Mouse (Mus musculus) kidney, embryonic 15.5 days (tissue): ENCODE measurements around the gene Kif5a. TPM values are rescaled to one million over a fixed set of nuclear protein-coding genes. Genes with fewer than 3 reads are reported as not detected.

ENCODE experiments used
- ATAC-seq: fragments of 200-750 bp; cut with Nextera tagmentation; replicated peaks from 2 replicates; pipeline ENCODE4 v1.8.0; 2017; ENCODE audit warnings: moderate TSS enrichment; ENCODE audit not compliant: low FRiP score
- H3K27ac ChIP-seq: fragments of 300-500 bp; sonication (generic); 2 replicates; pipeline ENCODE4 v1.5.1; 2015; ENCODE audit warnings: mild to moderate bottlenecking, inconsistent platforms
- H3K27me3 ChIP-seq: fragments of 300-500 bp; sonication (generic); 2 replicates; pipeline ENCODE4 v1.6.1; 2015; ENCODE audit warnings: inconsistent platforms
- H3K36me3 ChIP-seq: fragments of 300-500 bp; sonication (generic); 2 replicates; pipeline ENCODE4 v1.6.1; 2015; ENCODE audit warnings: inconsistent platforms
- H3K4me1 ChIP-seq: fragments of 300-500 bp; sonication (generic); 2 replicates; pipeline ENCODE4 v1.6.1; 2015; ENCODE audit warnings: inconsistent platforms
- H3K4me2 ChIP-seq: fragments of 300-500 bp; sonication (generic); 2 replicates; pipeline ENCODE4 v1.6.1; 2015; ENCODE audit warnings: moderate library complexity, mild to moderate bottlenecking, inconsistent platforms
- H3K4me3 ChIP-seq: fragments of 300-500 bp; sonication (generic); replicated peaks from 2 replicates; pipeline ENCODE4 v1.5.1; 2015; ENCODE audit warnings: mild to moderate bottlenecking, inconsistent platforms
- H3K9ac ChIP-seq: fragments of 300-500 bp; sonication (generic); 2 replicates; pipeline ENCODE4 v1.6.1; 2015; ENCODE audit warnings: mild to moderate bottlenecking, inconsistent platforms
- H3K9me3 ChIP-seq: fragments of 300-500 bp; sonication (generic); replicated peaks from 2 replicates; pipeline ENCODE4 v1.6.1; 2016; ENCODE audit warnings: inconsistent platforms
- WGBS: fragments of 180-500 bp; shearing (Covaris S2); methylation state at CpG from one replicate; pipeline ENCODE4 v1.1.7; 2015; ENCODE audit warnings: mixed read lengths; 5-methylcytosine and 5-hydroxymethylcytosine counted together
- polyA plus RNA-seq: library from polyadenylated mRNA; unstranded; fragments of >200 nt; fragmentation: Nextera tagmentation; extraction: Ambion mirVana; gene quantifications from 2 replicates; pipeline ENCODE4 v1.2.1, GENCODE M21; 2015

The Kif5a gene
- polyA plus RNA-seq, 1 experiment from 2014 or later, result 1.9 TPM

- Histone ChIP-seq H3K4me2 (peak overlapping the region; percentile 86), H3K27me3 (no peaks in the 10 kb centered on the region), H3K4me3 (peak overlapping the region; percentile 71), H3K27ac (peak overlapping the region; percentile 99), H3K9me3 (no peaks in the 10 kb centered on the region), H3K9ac (peak overlapping the region; percentile 61), H3K36me3 (peaks cover 51% of the 10 kb centered on the region), H3K4me1 (peaks cover 60% of the 10 kb centered on the region)
- no peak for ATAC-seq
- 63% methylated on average over 15 of the region's 15 CpGs for WGBS
Observed at GRCm38 (mm10) chr10:127287271-127287935, 24.3 kb upstream of the Kif5a start.

GRCm38 (mm10) chr10:127286730-127287129 is 23.6 kb upstream of the Kif5a start:
- Histone ChIP-seq H3K9me3 (no peaks in the 10 kb centered on the region), H3K27ac (peak overlapping the region; percentile 99), H3K27me3 (no peaks in the 10 kb centered on the region), H3K4me2 (peak overlapping the region; percentile 86), H3K9ac (0 out of 2 replicates have a peak overlapping the region, but pooled peaks have one; percentile 61), H3K4me3 (peak overlapping the region; percentile 71), H3K36me3 (peaks cover 58% of the 10 kb centered on the region), H3K4me1 (peaks cover 54% of the 10 kb centered on the region)
- no peak for ATAC-seq
- 48% methylated on average over 7 of the region's 7 CpGs for WGBS

GRCm38 (mm10) chr10:127286194-127286593 is 23.0 kb upstream of the Kif5a start:
- peaks cover 63% of the 10 kb centered on the region for H3K36me3 ChIP-seq
- H3K9ac ChIP-seq, result no peak overlapping the region
- no peaks in the 10 kb centered on the region for H3K9me3 ChIP-seq
- H3K27ac ChIP-seq, result no peak overlapping the region
- peak overlapping the region; percentile 3; the same call in 1 of the 2 replicates for H3K4me3 ChIP-seq
- WGBS, result 61% methylated on average over 7 of the region's 7 CpGs
- no peak for ATAC-seq
- peaks cover 48% of the 10 kb centered on the region for H3K4me1 ChIP-seq
- H3K27me3 ChIP-seq, result no peaks in the 10 kb centered on the region
- peak overlapping the region; percentile 86; the same call in 1 of the 2 replicates for H3K4me2 ChIP-seq

GRCm38 (mm10) chr10:127285644-127286043 is 22.5 kb upstream of the Kif5a start:
- H3K4me2 ChIP-seq, result no peak overlapping the region
- no peaks in the 10 kb centered on the region for H3K9me3 ChIP-seq
- no peak for ATAC-seq
- peaks cover 68% of the 10 kb centered on the region for H3K36me3 ChIP-seq
- 0 out of 2 replicates have a peak overlapping the region, but pooled peaks have one; percentile 36 for H3K9ac ChIP-seq
- no peaks in the 10 kb centered on the region for H3K27me3 ChIP-seq
- no peak overlapping the region for H3K27ac ChIP-seq
- H3K4me1 ChIP-seq, result peaks cover 48% of the 10 kb centered on the region
- no peak overlapping the region for H3K4me3 ChIP-seq
- WGBS, result 76% methylated on average over 13 of the region's 13 CpGs

GRCm38 (mm10) chr10:127284724-127285500 is 21.8 kb upstream of the Kif5a start:
- H3K9me3 ChIP-seq, result no peaks in the 10 kb centered on the region
- H3K9ac ChIP-seq, result 0 out of 2 replicates have a peak overlapping the region, but pooled peaks have one; percentile 36
- no peak overlapping the region for H3K4me2 ChIP-seq
- no peak overlapping the region for H3K4me3 ChIP-seq
- H3K27ac ChIP-seq, result no peak overlapping the region
- ATAC-seq, result no peak
- 75% methylated on average over 11 of the region's 11 CpGs for WGBS
- peaks cover 45% of the 10 kb centered on the region for H3K4me1 ChIP-seq
- peaks cover 76% of the 10 kb centered on the region for H3K36me3 ChIP-seq
- no peaks in the 10 kb centered on the region for H3K27me3 ChIP-seq

GRCm38 (mm10) chr10:127284105-127284622 is 21.0 kb upstream of the Kif5a start:
- Histone ChIP-seq H3K4me3 (no peak overlapping the region), H3K9me3 (no peaks in the 10 kb centered on the region), H3K27ac (no peak overlapping the region), H3K4me1 (peaks cover 38% of the 10 kb centered on the region), H3K4me2 (no peak overlapping the region), H3K9ac (no peak overlapping the region), H3K36me3 (peaks cover 83% of the 10 kb centered on the region), H3K27me3 (no peaks in the 10 kb centered on the region)
- ATAC-seq, result no peak
- WGBS, result 94% methylated on average over 7 of the region's 7 CpGs

GRCm38 (mm10) chr10:127282620-127283215 is 19.6 kb upstream of the Kif5a start:
- ATAC-seq, result no peak
- Histone ChIP-seq H3K4me3 (no peak overlapping the region), H3K4me2 (no peak overlapping the region), H3K27me3 (no peaks in the 10 kb centered on the region), H3K4me1 (peaks cover 33% of the 10 kb centered on the region), H3K27ac (no peak overlapping the region), H3K9me3 (no peaks in the 10 kb centered on the region), H3K36me3 (peaks cover 98% of the 10 kb centered on the region), H3K9ac (no peak overlapping the region)
- WGBS, result 74% methylated on average over 13 of the region's 13 CpGs

- 85% methylated on average over 8 of the region's 8 CpGs for WGBS
- H3K4me1 ChIP-seq, result peaks cover 19% of the 10 kb centered on the region
- no peaks in the 10 kb centered on the region for H3K9me3 ChIP-seq
- no peak overlapping the region for H3K4me3 ChIP-seq
- H3K9ac ChIP-seq, result no peak overlapping the region
- no peaks in the 10 kb centered on the region for H3K27me3 ChIP-seq
- no peak overlapping the region for H3K4me2 ChIP-seq
- ATAC-seq, result no peak
- peaks cover 100% of the 10 kb centered on the region for H3K36me3 ChIP-seq
- no peak overlapping the region for H3K27ac ChIP-seq
Observed at GRCm38 (mm10) chr10:127281316-127281715, 18.2 kb upstream of the Kif5a start.

GRCm38 (mm10) chr10:127279730-127280129 is 16.6 kb upstream of the Kif5a start:
- ATAC-seq, result no peak
- WGBS, result 93% methylated on average over 2 of the region's 2 CpGs
- 0 out of 2 replicates have a peak, but pooled peaks cover 4% of the 10 kb centered on the region for H3K4me1 ChIP-seq

GRCm38 (mm10) chr10:127274261-127275022 is 11.3 kb upstream of the Kif5a start:
- Histone ChIP-seq H3K4me3 (no peak overlapping the region), H3K9me3 (no peaks in the 10 kb centered on the region), H3K4me1 (peaks cover 2% of the 10 kb centered on the region; the same call in 1 of the 2 replicates), H3K27ac (no peak overlapping the region), H3K36me3 (peaks cover 96% of the 10 kb centered on the region), H3K9ac (no peak overlapping the region), H3K27me3 (no peaks in the 10 kb centered on the region), H3K4me2 (no peak overlapping the region)
- ATAC-seq, result no peak
- WGBS, result 87% methylated on average over 11 of the region's 11 CpGs

More at GRCm38 (mm10) chr10:127279730-127280129, 16.6 kb upstream of the Kif5a start:
- no peak overlapping the region for H3K27ac ChIP-seq
- H3K9me3 ChIP-seq, result no peaks in the 10 kb centered on the region
- H3K36me3 ChIP-seq, result peaks cover 100% of the 10 kb centered on the region
- H3K4me3 ChIP-seq, result no peak overlapping the region
- H3K9ac ChIP-seq, result no peak overlapping the region
- no peak overlapping the region for H3K4me2 ChIP-seq
- H3K27me3 ChIP-seq, result no peaks in the 10 kb centered on the region

- no peaks in the 10 kb centered on the region for H3K27me3 ChIP-seq
- no peak overlapping the region for H3K9ac ChIP-seq
- H3K4me3 ChIP-seq, result no peak overlapping the region
- peaks cover 90% of the 10 kb centered on the region for H3K36me3 ChIP-seq
- no peak overlapping the region for H3K4me2 ChIP-seq
- H3K9me3 ChIP-seq, result no peaks in the 10 kb centered on the region
- ATAC-seq, result no peak
- peaks cover 12% of the 10 kb centered on the region for H3K4me1 ChIP-seq
- 90% methylated on average over 5 of the region's 5 CpGs for WGBS
- H3K27ac ChIP-seq, result no peak overlapping the region
Observed at GRCm38 (mm10) chr10:127272371-127272770, 9.2 kb upstream of the Kif5a start.
